Mouse (Mus musculus) skeletal muscle tissue, adult 2 months (tissue): ENCODE results near the gene Tnfrsf25.

Experiments used
- DNase-seq: peaks from one replicate; pipeline ENCODE4 v3.0.0-alpha.2; 2012; ENCODE audit warnings: low read depth, low spot score

The Tnfrsf25 gene

GRCm38 (mm10) chr4:152115921-152116612, at the start of gene Tnfrsf25:
Gene Tnfrsf25 (plus strand): TSS chr4:152115934.
- no peak for DNase-seq

GRCm38 (mm10) chr4:152067280-152067679, 48.5 kb upstream of the Tnfrsf25 start:
- no peak for DNase-seq

- DNase-seq = peak; percentile 42
Observed at GRCm38 (mm10) chr4:152068166-152068724, 47.5 kb upstream of the Tnfrsf25 start.

GRCm38 (mm10) chr4:152069245-152069644, 46.5 kb upstream of the Tnfrsf25 start:
- DNase-seq = no peak

- no peak for DNase-seq
Observed at GRCm38 (mm10) chr4:152070494-152071396, 45.0 kb upstream of the Tnfrsf25 start.

GRCm38 (mm10) chr4:152072121-152072601, 43.6 kb upstream of the Tnfrsf25 start, which contains the start of gene Plekhg5:
Gene Plekhg5 (plus strand): TSS chr4:152072498.
- DNase-seq = peak; percentile 64

GRCm38 (mm10) chr4:152072655-152073054, 43.1 kb upstream of the Tnfrsf25 start:
- DNase-seq = no peak

GRCm38 (mm10) chr4:152073715-152074114, 42.0 kb upstream of the Tnfrsf25 start:
- no peak for DNase-seq

- no peak for DNase-seq
Observed at GRCm38 (mm10) chr4:152074548-152074947, 41.2 kb upstream of the Tnfrsf25 start.

GRCm38 (mm10) chr4:152077191-152077590, 38.5 kb upstream of the Tnfrsf25 start:
- no peak for DNase-seq

GRCm38 (mm10) chr4:152078105-152078530, 37.6 kb upstream of the Tnfrsf25 start:
- DNase-seq = peak; percentile 51

GRCm38 (mm10) chr4:152079261-152079660, 36.5 kb upstream of the Tnfrsf25 start:
- no peak for DNase-seq

GRCm38 (mm10) chr4:152079931-152080330, 35.8 kb upstream of the Tnfrsf25 start:
- DNase-seq = no peak

GRCm38 (mm10) chr4:152083611-152084220, 32.0 kb upstream of the Tnfrsf25 start:
- DNase-seq = peak; percentile 60

- no peak for DNase-seq
Observed at GRCm38 (mm10) chr4:152084616-152085015, 31.1 kb upstream of the Tnfrsf25 start.

GRCm38 (mm10) chr4:152086505-152087210, 29.1 kb upstream of the Tnfrsf25 start:
- no peak for DNase-seq

- no peak for DNase-seq
Observed at GRCm38 (mm10) chr4:152087211-152088081, 28.3 kb upstream of the Tnfrsf25 start.

GRCm38 (mm10) chr4:152088133-152088532, 27.6 kb upstream of the Tnfrsf25 start:
- DNase-seq = no peak

- no peak for DNase-seq
Observed at GRCm38 (mm10) chr4:152088556-152089120, 27.1 kb upstream of the Tnfrsf25 start.

- no peak for DNase-seq
Observed at GRCm38 (mm10) chr4:152090191-152090590, 25.5 kb upstream of the Tnfrsf25 start.
